Mouse (Mus musculus) limb, embryonic 15.5 days (tissue): ENCODE measurements around the gene Tyk2. TPM values are rescaled to one million over a fixed set of nuclear protein-coding genes. Genes with fewer than 3 reads are reported as not detected.

ENCODE experiments used
- ATAC-seq: fragments of 200-750 bp; cut with Nextera tagmentation; 2 replicates; pipeline ENCODE4 v1.8.0; 2017; ENCODE audit warnings: low read depth, moderate TSS enrichment; ENCODE audit not compliant: insufficient number of reproducible peaks, low FRiP score, low TSS enrichment
- H3K27ac ChIP-seq: fragments of 300-500 bp; sonication (generic); 2 replicates; pipeline ENCODE4 v1.5.1; 2015; ENCODE audit warnings: moderate library complexity, mild to moderate bottlenecking, inconsistent platforms
- H3K27me3 ChIP-seq: fragments of 300-500 bp; sonication (generic); 2 replicates; pipeline ENCODE4 v1.6.1; 2015; ENCODE audit warnings: inconsistent platforms
- H3K36me3 ChIP-seq: fragments of 300-500 bp; sonication (generic); 2 replicates; pipeline ENCODE4 v1.6.1; 2015; ENCODE audit warnings: inconsistent platforms
- H3K4me1 ChIP-seq: fragments of 300-500 bp; sonication (generic); 2 replicates; pipeline ENCODE4 v1.6.1; 2015; ENCODE audit warnings: inconsistent platforms
- H3K4me2 ChIP-seq: fragments of 300-500 bp; sonication (generic); 2 replicates; pipeline ENCODE4 v1.6.1; 2015; ENCODE audit warnings: mild to moderate bottlenecking, inconsistent platforms
- H3K4me3 ChIP-seq: fragments of 300-500 bp; sonication (generic); 2 replicates; pipeline ENCODE4 v1.5.1; 2015; ENCODE audit warnings: mild to moderate bottlenecking, inconsistent platforms
- H3K9ac ChIP-seq: fragments of 300-500 bp; sonication (generic); 2 replicates; pipeline ENCODE4 v1.6.1; 2015; ENCODE audit warnings: inconsistent platforms
- H3K9me3 ChIP-seq: fragments of 300-500 bp; sonication (generic); 2 replicates; pipeline ENCODE4 v1.6.1; 2016; ENCODE audit warnings: inconsistent platforms
- WGBS: fragments of 180-500 bp; shearing (Covaris S2); methylation state at CpG from one replicate; pipeline ENCODE4 v1.1.7; 2015; 5-methylcytosine and 5-hydroxymethylcytosine counted together
- polyA plus RNA-seq: library from polyadenylated mRNA; unstranded; fragments of >200 nt; fragmentation: Nextera tagmentation; extraction: Ambion mirVana; gene quantifications from 2 replicates; pipeline ENCODE4 v1.2.1, GENCODE M21; 2015

Tyk2 gene
- polyA plus RNA-seq, 1 experiment from 2014 or later = 13.1 TPM

DNA sequence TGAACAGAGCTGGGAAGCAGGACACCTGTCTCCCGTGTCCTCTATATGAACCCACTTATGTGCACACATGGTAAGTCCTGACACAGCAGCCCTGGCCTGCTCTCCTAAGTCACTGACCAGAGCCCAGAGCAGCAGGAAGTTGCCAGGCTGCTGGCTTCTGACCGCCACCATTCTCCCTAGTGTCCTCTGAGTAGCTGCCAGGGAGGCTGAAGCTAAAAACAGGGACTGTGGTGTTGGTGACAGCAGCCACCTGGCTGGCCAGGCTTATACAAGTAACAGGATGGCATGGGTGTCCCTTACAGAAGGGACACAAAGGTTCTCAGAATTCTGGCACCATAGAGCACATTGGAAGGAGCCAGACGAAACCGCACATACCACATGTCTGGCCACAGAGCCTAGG, 14.4 kb upstream of the Tyk2 start:
- no peak overlapping the region for H3K4me2 ChIP-seq
- 97% methylated on average over 4 of the region's 4 CpGs for WGBS
- no peak overlapping the region for H3K9ac ChIP-seq
- H3K4me1 ChIP-seq = peaks cover 36% of the 10 kb centered on the region
- no peak overlapping the region for H3K27ac ChIP-seq
- H3K9me3 ChIP-seq = no peaks in the 10 kb centered on the region
- H3K36me3 ChIP-seq = peaks cover 66% of the 10 kb centered on the region
- ATAC-seq = no peak
- H3K27me3 ChIP-seq = no peaks in the 10 kb centered on the region
- H3K4me3 ChIP-seq = no peak overlapping the region

- Histone ChIP-seq H3K4me2 (no peak overlapping the region), H3K36me3 (peaks cover 76% of the 10 kb centered on the region), H3K9me3 (no peaks in the 10 kb centered on the region), H3K27ac (no peak overlapping the region), H3K4me3 (no peak overlapping the region), H3K4me1 (peaks cover 33% of the 10 kb centered on the region), H3K9ac (no peak overlapping the region), H3K27me3 (no peaks in the 10 kb centered on the region)
- no peak for ATAC-seq
- 93% methylated on average over 3 of the region's 3 CpGs for WGBS
Observed at GRCm38 (mm10) chr9:21144361-21144760, 13.3 kb upstream of the Tyk2 start.

DNA sequence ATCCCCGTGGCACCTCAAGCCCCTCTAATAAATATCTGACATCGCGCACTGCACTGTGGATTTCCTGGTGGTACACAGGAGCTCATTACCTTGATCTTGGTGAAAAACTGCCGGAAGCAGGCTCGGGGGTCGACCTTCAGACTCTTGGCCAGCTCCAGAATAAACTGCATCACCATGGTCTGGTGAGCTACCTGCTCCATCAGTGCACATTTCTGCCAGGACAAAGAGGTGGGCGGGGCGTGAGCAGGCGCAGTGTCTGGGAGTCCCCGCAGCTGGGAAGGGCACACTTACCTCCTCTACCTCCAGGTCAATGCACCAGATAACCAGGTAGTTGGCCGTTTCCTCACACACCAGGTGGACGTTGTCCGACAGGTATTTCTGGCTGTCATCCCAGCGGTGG, 10.9 kb upstream of the Tyk2 start:
- WGBS = 89% methylated on average over 14 of the region's 14 CpGs
- no peak overlapping the region for H3K27ac ChIP-seq
- H3K27me3 ChIP-seq = no peaks in the 10 kb centered on the region
- ATAC-seq = no peak
- H3K4me3 ChIP-seq = no peak overlapping the region
- H3K36me3 ChIP-seq = peaks cover 91% of the 10 kb centered on the region
- peaks cover 10% of the 10 kb centered on the region for H3K4me1 ChIP-seq
- no peaks in the 10 kb centered on the region for H3K9me3 ChIP-seq
- no peak overlapping the region for H3K9ac ChIP-seq
- no peak overlapping the region for H3K4me2 ChIP-seq

GRCm38 (mm10) chr9:21138386-21138785, 7.3 kb upstream of the Tyk2 start:
- H3K27ac ChIP-seq = no peak overlapping the region
- no peak for ATAC-seq
- H3K4me1 ChIP-seq = no peaks in the 10 kb centered on the region
- no peaks in the 10 kb centered on the region for H3K9me3 ChIP-seq
- peaks cover 59% of the 10 kb centered on the region for H3K36me3 ChIP-seq
- no peak overlapping the region for H3K4me2 ChIP-seq
- H3K4me3 ChIP-seq = no peak overlapping the region
- H3K9ac ChIP-seq = no peak overlapping the region
- WGBS = 72% methylated on average over 4 of the region's 4 CpGs
- no peaks in the 10 kb centered on the region for H3K27me3 ChIP-seq

DNA sequence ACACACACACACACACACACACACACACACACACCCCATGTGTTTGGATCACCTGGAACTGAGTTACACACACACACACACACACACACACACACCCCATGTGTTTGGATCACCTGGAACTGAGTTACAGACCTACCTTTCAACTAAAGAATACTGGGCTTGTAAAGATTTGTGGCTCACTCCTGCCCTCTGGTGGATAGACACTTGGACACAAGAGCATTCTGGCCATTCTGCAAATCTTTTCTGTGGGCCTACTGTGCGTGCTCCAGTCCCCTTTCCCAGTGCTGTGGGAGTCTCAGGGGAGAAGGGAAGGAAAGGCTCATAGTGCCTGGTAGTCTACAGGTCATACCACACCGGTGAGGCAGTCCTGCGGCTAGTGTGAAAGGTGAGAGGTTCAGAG, 6.2 kb upstream of the Tyk2 start:
- no peaks in the 10 kb centered on the region for H3K9me3 ChIP-seq
- 42% methylated on average over 3 of the region's 3 CpGs for WGBS
- H3K4me1 ChIP-seq = no peaks in the 10 kb centered on the region
- H3K36me3 ChIP-seq = peaks cover 48% of the 10 kb centered on the region
- no peak overlapping the region for H3K27ac ChIP-seq
- H3K4me3 ChIP-seq = no peak overlapping the region
- H3K4me2 ChIP-seq = no peak overlapping the region
- H3K9ac ChIP-seq = no peak overlapping the region
- no peak for ATAC-seq
- H3K27me3 ChIP-seq = no peaks in the 10 kb centered on the region

- H3K27ac ChIP-seq = no peak overlapping the region
- H3K9ac ChIP-seq = no peak overlapping the region
- ATAC-seq = no peak
- no peaks in the 10 kb centered on the region for H3K4me1 ChIP-seq
- WGBS = 80% methylated on average over 6 of the region's 6 CpGs
- no peaks in the 10 kb centered on the region for H3K9me3 ChIP-seq
- H3K36me3 ChIP-seq = peaks cover 40% of the 10 kb centered on the region
- no peaks in the 10 kb centered on the region for H3K27me3 ChIP-seq
- H3K4me2 ChIP-seq = no peak overlapping the region
- no peak overlapping the region for H3K4me3 ChIP-seq
Observed at GRCm38 (mm10) chr9:21136401-21136800, 5.4 kb upstream of the Tyk2 start.

DNA sequence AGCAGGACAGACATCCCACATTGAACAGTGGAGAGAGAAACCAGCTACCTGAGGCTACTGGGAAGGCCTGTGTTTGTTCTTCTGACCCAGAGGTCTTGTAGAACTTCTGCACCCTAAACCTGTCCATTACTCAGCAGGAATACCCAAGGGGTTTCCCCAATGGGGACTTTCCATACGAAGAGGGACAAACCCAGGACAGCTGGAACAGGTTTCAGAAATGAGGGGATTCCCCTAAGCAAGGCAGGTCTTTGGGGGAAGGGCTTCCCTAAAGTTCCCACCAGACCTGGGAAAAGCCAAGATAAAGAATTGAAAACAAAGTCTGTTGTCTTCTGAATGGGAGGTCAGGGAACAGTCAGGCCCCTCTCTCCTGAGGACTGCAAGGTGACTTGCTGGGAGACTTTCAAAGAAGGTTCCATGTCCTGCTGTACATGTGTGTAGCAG, 4.9 kb upstream of the Tyk2 start:
- 36% methylated on average over 1 of the region's 1 CpGs for WGBS
- Histone ChIP-seq H3K4me2 (no peak overlapping the region), H3K9ac (no peak overlapping the region), H3K4me3 (no peak overlapping the region), H3K4me1 (no peaks in the 10 kb centered on the region), H3K27ac (no peak overlapping the region), H3K9me3 (no peaks in the 10 kb centered on the region), H3K36me3 (peaks cover 36% of the 10 kb centered on the region), H3K27me3 (no peaks in the 10 kb centered on the region)
- ATAC-seq = no peak

DNA sequence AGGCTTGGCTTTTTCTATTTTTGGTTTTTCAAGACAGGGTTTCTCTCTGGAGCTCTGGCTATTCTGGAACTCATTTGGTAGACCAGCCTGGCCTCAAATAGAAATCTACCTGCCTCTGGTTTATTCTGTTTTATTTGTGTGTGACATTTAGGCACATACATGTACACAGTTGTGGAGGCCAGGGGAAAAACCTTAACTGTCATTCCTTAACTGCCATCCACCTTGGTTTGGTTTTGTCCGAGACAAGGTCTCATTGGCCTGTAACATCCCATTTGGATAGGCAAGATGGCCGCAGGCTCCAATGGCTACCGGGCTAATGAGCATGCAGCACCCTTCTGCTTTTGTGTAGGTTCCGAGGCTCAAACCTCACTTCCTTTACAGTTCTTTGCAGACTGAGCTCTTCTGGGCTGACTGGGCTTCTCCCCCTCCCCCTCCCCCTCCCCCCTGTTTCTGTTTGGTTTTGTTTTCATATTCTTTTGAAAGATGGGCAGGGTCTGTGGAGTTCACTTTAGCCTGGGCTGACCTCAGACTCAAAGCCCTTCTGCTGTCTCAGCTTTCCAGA, 4.4 kb upstream of the Tyk2 start:
- ATAC-seq = no peak
- no peak overlapping the region for H3K27ac ChIP-seq

DNA sequence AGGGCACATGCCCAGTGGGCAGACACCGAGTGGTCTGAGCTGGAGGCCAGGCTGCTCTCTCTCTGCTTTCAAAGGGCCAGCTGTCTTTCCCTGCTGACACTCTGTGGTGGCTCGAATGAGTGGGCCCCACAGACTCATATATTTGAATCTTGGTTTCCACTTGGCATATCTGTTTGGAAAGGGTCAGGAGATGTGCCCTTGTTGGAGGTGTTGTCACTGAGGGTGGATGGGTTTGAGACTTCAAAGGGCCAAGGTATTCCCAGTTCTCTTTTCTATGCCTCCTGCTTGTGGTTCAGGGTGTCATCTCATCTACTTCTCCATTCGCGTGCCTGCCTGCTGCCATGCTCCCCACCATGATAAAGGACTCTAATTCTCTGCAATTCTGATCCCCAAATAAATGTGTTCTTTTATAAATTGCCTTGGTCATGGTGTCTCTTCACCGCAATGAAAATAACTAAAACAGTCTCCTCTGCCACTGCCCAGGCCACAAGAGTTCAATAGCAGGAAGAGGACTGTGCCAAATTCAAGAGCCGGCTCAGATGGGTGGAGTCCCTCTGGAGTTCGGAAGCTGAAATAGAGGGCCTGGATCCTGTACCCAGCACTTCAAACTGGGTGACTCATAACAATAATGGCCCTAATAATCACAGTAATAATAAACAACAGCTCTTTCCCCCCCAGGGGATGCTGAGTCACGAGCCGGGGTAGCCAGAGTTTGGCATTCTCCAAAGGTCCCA, 3.7 kb upstream of the Tyk2 start:
- H3K9me3 ChIP-seq = no peaks in the 10 kb centered on the region
- H3K27ac ChIP-seq = no peak overlapping the region
- peaks cover 9% of the 10 kb centered on the region for H3K4me1 ChIP-seq
- no peak overlapping the region for H3K4me2 ChIP-seq
- 67% methylated on average over 9 of the region's 9 CpGs for WGBS
- H3K27me3 ChIP-seq = no peaks in the 10 kb centered on the region
- no peak overlapping the region for H3K4me3 ChIP-seq
- no peak for ATAC-seq
- peaks cover 24% of the 10 kb centered on the region for H3K36me3 ChIP-seq
- no peak overlapping the region for H3K9ac ChIP-seq

More for the DNA sequence above, 4.4 kb upstream of the Tyk2 start:
- Histone ChIP-seq H3K4me3 (no peak overlapping the region), H3K9me3 (no peaks in the 10 kb centered on the region), H3K36me3 (peaks cover 31% of the 10 kb centered on the region), H3K4me2 (no peak overlapping the region), H3K27me3 (no peaks in the 10 kb centered on the region), H3K9ac (no peak overlapping the region), H3K4me1 (peaks cover 3% of the 10 kb centered on the region)
- 83% methylated on average over 4 of the region's 4 CpGs for WGBS

- H3K9ac ChIP-seq = no peak overlapping the region
- H3K27me3 ChIP-seq = no peaks in the 10 kb centered on the region
- WGBS = 72% methylated on average over 9 of the region's 9 CpGs
- H3K27ac ChIP-seq = no peak overlapping the region
- H3K4me3 ChIP-seq = no peak overlapping the region
- no peak overlapping the region for H3K4me2 ChIP-seq
- no peaks in the 10 kb centered on the region for H3K9me3 ChIP-seq
- peaks cover 14% of the 10 kb centered on the region for H3K36me3 ChIP-seq
- peaks cover 10% of the 10 kb centered on the region for H3K4me1 ChIP-seq
- no peak for ATAC-seq
Observed at GRCm38 (mm10) chr9:21133064-21133707, 2.1 kb upstream of the Tyk2 start.

GRCm38 (mm10) chr9:21132102-21132775, 1.2 kb upstream of the Tyk2 start:
- Histone ChIP-seq H3K9ac (no peak overlapping the region), H3K36me3 (peaks cover 12% of the 10 kb centered on the region; the same call in 1 of the 2 replicates), H3K4me1 (peaks cover 10% of the 10 kb centered on the region), H3K9me3 (no peaks in the 10 kb centered on the region), H3K27ac (no peak overlapping the region), H3K27me3 (no peaks in the 10 kb centered on the region), H3K4me3 (no peak overlapping the region), H3K4me2 (no peak overlapping the region)
- 79% methylated on average over 12 of the region's 12 CpGs for WGBS
- no peak for ATAC-seq

- Histone ChIP-seq H3K4me3 (no peak overlapping the region), H3K27ac (no peak overlapping the region), H3K4me2 (no peak overlapping the region), H3K9me3 (no peaks in the 10 kb centered on the region), H3K9ac (no peak overlapping the region), H3K27me3 (no peaks in the 10 kb centered on the region), H3K4me1 (peaks cover 10% of the 10 kb centered on the region), H3K36me3 (peaks cover 56% of the 10 kb centered on the region)
- 64% methylated on average over 2 of the region's 2 CpGs for WGBS
- ATAC-seq = no peak
Observed at GRCm38 (mm10) chr9:21126259-21126627, 4.8 kb downstream of the Tyk2 start.
